Mouse (Mus musculus) cerebellum, postnatal 4 days (tissue): ENCODE measurements around the gene Klhdc3.

Source experiments
- DNase-seq, 2 experiments: peaks; one replicate each; pipeline ENCODE4 v3.0.0; 2022; ENCODE audit warnings: low spot score in 2 of 2, mixed read lengths in 1 of 2

The Klhdc3 gene

DNA sequence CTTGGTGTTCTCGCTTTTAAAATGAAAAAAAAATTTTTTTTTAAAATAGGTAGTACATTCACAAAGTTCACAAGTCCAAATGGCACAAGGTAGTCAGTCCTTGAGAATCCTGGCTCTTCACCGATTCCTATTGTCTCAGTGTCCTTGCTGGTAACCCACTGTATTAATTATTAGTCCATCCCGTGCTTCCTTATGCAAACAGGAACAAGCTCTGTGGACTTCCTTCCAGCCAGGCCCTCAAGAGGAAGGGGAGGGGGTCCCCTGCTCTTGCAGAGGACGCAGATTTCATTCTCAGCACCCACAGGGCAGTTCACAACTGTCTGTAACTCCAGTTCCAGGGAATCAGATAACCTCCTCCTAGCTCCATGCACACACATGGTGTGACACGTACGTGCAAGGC lies 24.7 kb downstream of the Klhdc3 start:
- DNase-seq: no peak

DNA sequence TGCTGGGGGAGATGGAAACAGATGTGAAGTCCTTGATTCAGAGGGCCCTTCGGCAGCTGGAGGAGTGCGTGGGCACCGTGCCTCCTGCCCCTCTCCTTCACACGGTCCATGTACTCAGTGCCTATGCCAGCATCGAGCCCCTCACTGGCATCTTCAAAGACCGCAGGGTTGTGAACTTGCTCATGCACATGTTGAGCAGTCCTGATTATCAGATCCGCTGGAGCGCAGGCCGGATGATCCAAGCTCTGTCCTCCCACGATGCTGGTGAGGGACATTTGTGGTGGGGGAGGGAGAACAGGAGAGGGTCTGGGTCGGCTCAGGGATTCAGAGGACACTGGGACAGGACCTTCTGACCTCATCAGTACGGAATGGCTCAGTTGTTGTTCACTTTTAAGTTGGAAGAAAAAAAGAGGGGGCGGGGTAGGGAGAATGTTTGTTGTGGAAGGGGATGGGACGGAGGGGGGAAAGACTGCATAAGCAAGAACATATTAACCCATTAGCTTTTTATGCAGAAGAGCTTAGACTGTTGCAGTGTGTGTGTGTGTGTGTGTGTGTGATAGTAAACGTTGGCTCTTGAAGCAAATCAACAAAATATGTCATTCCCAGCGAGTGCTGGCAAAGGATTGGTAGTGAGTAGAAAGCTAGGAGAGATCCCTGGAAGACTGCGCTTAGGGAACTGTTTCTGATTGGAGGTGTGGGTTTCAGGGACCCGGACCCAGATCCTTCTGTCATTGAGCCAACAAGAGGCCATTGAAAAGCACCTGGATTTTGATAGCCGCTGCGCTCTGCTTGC lies 28.8 kb downstream of the Klhdc3 start:
- DNase-seq: no peak

DNA sequence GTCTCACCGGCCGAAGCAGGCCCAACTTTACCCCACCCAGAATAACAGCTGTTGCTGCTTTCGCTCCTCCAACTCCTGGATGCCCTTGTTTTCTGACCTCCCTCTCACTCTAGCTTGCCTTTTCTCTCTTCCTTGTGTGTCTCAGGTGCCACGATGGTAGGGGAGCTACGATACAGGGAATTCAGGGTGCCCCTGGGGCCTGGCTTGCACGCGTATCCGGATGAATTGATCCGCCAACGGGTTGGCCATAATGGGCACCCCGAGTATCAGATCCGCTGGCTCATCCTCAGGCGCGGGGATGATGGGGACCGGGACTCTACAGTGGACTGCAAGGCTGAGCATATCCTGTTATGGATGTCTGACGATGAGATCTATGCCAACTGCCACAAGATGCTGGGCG lies 29.4 kb downstream of the Klhdc3 start:
- no peak for DNase-seq

DNA sequence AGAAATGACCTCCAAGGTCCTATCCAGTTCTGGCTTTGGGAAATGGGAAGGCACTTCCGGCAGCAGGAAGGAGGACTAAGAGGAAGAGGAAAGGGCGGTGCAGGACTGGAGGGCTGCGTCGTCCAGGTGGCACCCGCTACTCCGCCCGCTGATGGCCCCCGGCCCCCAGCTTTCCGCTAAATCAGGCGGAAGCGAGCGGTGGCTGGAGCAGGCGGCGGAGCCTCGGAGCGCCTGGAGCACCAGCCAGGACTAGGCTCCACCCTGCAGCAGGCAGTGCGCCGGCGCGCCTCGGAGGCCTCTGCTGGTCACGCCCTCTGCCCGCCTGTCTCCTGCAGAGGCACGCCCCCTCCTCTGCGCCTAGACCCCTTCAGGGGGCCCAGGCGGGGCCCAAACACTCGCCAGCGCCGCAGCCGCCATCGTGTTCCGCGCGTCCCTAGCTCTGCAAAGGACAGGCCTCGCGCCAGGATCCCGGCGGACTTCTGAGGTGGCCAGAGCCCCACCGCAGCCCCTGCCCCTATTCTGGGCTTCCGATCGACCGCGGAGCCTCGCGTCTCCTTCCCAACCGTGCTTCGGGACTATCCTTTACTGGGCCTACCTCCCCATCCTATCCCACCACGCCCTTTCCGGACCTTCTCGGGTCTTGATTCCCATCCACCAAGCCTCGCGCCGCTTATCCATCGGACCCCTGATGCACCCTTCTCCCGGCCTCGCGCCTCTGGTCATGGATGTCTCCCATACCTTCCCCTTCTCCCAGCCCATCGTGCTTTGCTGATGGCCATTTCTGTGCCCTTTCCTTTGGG lies 30.3 kb downstream of the Klhdc3 start, which contains the start of gene Cul7:
Cul7 (plus strand) TSS at position 106 of the 800 bp plus-strand sequence.
- peak; percentile 85 to 95 for DNase-seq

DNA sequence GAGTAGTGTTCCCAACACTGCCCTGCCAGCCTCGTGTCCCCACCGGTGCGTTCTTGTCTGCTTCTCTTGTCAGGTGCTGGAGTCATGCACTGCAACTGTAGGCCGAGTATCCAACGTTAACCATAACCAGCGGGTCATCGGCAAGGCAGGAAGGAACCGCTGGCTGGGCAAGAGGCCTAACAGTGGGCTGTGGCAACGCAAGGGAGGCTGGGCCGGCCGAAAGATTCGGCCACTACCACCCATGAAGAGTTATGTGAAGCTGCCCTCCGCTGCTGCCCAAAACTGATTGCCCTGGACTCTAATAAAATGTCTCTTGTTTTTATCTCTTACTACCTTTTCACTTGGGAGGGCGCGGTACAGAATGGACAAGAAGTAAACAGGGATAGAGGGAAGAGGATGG lies 30.9 kb downstream of the Klhdc3 start:
- DNase-seq: no peak

DNA sequence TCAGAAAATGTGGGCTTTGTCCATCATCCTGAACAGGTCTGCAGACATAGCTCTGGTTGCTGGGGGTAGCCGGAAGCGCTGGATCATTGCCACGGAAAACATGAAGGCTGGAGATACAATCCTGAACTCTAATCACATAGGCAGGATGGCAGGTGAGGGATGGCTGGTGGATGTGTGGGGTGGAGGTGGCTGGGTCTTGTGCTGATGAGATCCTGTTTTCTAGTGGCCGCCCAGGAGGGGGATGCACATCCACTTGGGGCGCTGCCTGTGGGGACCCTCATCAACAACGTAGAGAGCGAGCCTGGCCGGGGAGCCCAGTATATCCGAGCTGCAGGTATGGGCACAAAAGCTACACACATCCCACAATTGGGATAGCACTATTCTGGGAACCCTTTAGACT lies 32.3 kb downstream of the Klhdc3 start:
- no peak for DNase-seq

DNA sequence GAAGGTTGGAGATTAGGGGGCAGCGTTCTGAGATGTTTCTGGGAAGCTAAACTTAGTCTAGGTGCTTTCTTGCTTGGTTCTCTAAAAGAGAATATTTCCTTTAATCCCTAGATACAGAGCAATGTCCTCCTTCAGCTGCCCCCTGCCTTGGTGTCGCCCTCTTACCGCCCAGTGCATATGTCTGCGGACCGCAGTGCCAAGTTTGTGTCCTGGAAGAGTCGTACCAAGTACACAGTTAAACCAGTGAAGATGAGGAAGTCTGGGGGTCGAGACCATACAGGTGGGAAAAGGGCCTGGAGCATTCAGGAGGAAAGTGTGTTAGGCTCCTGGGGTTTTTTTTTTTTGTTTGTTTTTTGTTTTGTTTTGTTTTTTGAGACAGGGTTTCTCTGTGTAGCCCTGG lies 33.4 kb downstream of the Klhdc3 start:
- DNase-seq: no peak

DNA sequence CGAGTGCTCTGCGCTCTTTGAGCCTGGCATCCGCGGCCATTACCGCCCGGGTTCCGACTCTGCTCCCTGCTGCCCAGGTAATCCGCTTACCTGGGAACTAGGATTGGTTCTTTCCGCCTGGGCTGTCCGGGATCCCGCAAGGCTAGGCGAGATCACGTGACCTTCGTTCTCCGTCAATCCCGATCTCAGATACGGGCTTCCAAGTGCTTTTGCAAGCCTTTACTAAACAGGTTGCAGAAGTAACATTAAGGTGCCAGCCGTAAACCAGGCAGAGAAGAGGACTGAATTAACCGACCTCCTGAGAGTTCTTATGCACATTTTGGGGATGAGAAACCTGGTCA lies 34.4 kb downstream of the Klhdc3 start:
- DNase-seq: no peak

DNA sequence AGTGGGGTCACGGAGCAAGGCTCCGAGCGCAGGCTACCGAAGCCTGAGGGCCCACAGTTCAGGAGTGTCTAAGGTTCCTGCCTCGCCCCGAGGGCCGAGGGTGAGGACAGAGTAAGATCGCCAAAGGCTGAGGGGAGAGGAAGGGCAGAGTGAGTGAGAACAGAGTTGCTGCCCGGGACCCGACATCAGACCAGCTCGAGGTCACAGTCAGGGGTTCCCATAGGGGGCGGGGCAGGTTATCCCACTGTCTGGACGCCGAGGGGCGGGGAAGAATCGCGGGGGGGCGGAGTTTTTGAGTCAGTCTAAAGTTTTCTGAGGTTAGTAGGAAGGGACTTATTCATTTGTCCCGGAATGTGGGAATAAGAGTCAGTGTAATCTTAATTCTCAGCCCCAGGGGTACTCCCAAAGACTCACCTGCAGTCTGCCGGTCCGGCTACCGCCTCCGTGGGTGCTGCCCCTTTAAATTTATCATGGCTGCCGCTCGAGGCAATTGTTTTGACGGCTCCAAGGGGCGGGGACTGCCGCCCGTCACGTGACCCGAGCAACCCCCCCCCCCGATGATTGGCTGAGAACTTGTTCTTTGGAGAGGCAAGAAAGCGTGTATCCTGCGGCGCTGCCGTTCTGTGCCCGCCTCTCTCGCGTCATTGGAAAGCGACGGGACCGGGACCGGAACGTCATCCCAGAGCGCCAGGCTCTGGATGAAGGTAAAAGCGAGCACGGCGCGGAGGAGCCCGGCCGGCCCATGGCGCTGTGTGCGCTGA lies 35.0 kb downstream of the Klhdc3 start, which contains the start of the genes Klc4 and Mrpl2:
Klc4 (minus strand) TSS at position 462 of the 761 bp plus-strand sequence.
Mrpl2 (plus strand) TSS at position 669 of the 761 bp plus-strand sequence.
- peak; percentile 99 to 100 for DNase-seq

DNA sequence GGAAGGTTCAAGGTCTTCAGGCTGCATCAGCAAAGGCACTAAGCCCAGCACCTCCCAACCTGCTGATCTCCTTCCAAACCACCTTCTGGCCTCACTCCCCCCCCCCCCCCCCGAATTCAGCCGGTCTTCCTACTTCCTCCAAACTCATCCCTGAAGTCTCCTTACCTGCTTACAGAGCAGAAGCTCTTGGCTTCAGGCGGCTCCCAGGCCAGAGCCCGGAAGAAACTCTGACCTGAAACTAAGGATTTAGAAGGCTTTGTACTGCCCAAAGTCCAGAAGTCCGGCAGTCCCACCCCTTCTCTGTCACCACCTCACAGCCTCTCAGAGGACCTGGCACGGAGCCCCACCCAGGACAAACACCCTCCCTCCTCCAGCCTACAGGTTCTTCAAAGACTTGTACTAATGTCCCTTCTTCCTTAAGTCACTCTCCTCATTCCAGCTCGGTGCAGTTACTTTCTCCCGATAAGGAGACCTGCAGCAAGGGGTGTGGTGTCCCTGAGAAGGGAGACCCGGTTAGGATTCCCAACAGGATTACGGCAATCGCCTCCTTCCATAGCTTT lies 35.7 kb downstream of the Klhdc3 start:
- no peak for DNase-seq

DNA sequence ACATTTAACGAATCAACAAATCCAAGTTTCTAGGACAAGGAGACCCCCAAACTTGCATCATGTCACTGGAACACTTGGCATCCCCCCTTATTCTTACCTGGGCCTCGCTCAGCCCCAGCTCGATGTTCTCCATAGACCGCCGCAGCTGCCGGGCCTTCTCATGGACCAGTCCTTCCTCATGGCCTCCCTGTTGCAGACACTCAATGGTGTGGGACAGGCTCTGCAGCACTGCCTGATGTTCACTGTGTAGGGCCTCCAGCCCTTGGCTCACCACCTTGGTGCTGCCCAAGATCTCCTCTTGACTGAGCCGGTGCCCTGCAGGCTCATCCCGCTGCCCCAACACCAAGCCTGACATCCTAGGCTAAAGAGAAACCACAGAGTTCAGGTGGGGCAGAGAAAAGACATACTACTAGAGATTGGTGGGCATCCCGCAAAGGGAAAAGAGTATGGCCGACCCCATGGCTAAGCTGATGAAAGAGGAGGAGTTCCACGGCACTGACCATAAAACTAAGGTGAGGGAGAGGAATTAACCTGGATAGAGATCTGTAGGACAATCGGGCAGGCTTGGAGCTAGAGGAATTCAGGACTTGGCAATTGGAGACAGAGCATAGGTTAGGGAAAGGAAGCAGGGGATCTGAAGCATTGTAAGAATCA lies 36.4 kb downstream of the Klhdc3 start:
- DNase-seq: no peak

DNA sequence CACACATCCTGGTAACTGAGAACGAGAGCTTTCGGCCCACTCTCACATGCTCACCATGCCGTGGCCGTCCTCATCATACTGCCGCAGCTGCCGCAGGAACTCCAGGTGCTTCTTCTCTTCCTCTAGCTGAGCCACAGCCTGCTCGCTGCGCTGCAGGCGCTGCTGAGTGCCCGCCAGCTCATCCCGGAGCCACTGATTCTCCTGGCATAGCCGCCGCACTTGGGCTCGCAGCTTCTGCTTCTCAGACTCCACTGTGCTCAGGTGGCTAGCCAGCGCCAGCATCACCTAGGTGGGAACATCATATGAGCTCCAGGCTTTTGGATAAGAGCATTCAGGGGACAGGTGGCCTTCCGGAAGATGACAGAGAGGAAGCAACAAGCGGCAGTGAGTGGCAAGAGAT lies 38.7 kb downstream of the Klhdc3 start:
- no peak for DNase-seq

DNA sequence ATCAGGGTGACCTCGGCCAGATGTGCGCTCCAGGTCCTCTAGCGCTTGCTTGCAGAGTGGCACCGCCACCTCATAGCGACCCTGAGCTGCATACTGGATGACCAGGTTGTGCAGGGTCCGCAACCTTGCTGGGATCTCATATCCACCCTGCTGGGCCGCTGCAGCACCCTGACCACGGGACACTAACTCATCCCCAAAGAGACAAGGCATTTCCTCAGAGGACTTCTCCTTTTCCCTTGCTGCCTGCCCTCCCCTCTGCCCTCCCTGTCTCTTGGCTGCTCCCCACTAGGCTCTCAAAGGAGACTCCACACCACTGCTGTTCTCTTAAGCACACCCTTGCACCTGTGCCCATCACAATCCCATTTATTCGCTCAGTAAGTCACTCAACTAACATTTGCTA lies 40.8 kb downstream of the Klhdc3 start:
- DNase-seq: no peak

DNA sequence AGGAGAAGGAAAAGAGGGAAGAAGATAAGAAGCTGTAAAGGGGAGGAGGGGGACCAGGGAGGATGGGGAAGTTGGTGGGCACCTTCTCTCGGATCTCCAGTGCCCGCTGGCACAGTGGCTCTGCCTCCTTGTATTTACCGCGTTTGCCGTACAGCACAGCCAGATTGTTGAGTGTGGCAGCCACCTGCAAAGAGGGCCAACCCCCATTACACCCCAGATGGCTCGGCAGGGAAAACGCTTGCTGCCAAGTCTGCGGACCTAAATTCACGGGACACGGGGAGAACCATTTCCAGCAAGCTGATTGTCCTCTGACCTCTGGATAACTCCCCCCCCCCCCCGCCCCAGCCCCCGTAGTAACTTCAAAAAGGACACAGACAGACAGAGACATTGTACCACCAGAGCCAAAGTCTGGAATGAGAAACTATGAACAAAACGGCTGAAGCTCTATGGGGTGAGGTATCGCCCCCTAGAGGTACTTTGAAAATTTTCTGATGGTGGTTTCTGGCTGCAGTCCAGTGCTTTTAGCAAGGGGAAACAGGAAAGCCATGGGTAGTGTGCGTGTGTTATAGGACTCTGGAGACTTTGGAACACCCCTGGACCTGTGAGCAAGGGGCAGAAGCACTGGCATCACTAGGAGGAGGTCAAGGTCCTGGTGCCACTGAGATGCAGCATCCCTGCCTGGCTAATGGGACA lies 43.7 kb downstream of the Klhdc3 start:
- peak in 1 of 2 experiments; percentile 73 for DNase-seq

DNA sequence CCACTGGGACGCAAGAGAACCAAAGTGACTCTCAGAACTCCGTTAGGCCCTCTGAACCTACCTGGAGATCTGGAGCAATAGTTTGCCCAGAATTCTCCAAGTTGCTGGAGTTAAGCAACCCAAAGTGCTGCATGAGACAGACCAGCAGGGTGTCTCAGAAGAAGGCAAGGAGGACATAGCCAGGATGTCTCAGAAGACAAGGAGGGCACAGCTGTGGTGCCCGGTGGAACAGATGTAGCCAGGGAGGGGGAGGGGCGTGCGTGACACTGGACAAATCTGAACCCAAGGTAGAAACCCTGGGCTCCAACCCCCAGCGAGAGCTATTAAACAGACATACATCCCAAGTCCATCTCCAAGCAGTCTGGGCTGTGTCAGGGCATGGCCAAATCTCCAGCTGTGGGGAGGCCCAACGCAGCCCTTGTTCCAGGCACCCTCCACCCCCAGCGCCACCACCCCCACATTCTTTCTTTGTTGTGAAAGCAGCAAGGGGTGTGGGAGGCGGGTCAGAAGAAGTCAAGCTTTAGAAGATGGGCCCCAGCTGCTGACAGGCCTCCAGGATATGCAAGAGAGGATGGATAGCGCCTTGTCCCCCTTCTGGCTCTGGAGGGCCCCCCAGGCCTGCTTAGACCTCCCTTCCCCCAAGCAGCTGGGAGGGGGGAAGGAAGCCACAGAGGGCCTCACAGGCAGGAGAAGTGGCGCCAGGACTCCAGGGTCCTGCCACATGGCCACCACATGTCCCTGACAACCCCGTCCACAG lies 50.9 kb downstream of the Klhdc3 start:
- peak in 1 of 2 experiments; percentile 32 for DNase-seq

DNA sequence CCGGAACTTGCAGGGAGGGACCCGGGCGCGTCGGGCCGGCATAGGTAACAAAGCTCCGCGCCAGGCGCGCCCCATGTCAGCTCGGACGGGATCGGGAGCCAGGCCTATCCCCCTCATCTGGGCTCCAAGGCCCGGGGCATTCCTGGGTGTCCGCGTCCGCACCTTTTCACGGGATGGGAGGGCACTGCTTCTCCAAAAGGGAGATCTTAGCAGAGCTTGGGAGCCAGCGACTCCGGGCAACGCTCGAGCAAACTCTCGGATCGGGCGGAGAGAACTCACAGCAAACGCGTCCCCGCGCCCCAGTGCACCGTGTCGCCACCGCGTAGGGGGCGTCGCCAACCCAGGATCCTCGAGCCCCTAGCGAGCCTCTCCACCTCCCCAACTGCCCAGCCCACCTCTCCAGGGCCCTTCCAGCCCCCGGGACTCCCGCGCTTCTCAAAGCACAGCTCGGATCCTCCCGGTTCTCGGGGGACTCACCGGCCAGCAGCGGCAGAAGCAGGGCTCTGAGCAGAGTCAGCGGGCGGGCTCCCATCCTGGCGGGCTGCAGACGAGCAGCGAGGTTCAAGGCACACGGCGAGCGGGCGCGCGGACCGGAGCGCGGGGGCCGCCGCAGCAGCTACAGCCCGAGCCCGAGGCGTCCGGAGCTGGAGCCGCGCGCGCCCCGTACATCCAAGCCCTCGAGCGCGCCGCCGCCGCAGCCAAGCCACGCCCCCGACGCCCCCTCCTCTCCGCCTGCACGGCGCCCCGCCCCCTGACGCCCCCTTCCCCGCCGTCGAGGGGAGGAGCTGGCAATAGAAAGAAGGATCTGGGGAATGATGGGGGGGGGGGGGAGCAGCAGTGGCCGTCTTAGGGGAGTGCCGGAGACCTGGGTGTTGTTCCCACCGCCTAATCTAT lies 51.7 kb downstream of the Klhdc3 start, which contains the start of gene Ptk7:
Ptk7 (minus strand) TSS at position 714 of the 894 bp plus-strand sequence.
- DNase-seq: peak; percentile 76 to 94

DNA sequence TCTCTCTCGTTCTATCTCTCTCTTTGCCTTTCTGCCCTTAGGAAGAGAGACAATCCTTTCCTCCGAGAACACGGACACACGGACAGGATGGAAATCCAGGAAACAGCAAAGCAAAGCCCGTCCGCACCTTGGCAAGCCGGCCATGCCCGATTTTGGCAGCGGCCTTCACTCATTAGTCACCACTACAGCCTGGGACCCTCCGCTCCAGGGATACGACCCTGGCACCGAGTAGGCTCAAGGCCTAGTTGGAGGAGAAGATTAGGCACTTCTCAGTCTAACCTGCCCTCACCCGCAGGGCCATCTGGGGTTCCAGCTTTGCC lies 52.3 kb downstream of the Klhdc3 start:
- DNase-seq: peak in 1 of 2 experiments; percentile 41

DNA sequence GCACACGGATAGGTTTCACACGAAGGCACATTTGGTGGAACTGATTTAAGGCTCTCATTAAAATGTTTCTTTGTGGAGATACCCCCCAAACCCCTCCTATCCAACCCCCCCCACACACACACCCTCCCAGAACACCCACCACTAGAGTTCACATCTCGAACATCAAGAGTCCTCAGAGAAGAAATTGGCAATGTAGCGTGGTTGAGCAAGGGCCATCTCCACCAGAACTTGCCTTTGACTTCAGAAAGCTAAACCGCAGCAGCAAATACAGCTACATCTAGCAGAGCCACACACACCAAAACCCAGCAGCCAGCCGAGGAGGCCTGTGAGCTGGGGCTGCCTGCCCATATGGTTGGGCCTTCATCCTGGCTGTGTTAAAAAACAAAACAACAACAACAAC lies 53.3 kb downstream of the Klhdc3 start:
- DNase-seq: no peak

DNA sequence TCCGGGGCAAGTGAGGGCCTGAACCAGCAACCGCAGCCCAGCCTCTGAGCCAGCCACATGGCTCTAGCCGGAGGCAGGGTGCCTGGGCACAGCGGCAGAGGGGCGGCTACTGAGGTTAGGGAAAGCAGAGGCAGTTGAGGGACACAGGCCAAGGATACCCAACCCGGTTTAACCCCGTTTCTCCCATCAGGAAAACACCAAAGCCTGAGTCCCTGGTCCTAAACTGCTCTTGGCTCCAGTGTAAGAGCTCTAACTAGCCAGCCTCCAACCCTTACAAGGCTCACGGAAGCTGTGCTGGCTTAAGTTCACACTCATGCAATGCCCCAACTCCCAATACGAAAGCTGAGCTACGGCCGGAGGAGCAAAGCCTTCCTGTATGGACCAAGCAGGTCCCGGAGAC lies 56.1 kb downstream of the Klhdc3 start:
- no peak for DNase-seq
